Mouse (Mus musculus) adipocyte (in vitro differentiated cells): ENCODE results near the gene Shf.
"Not testable (repeated sequence)": the region's sequence is repeated elsewhere in the genome, so short reads cannot be mapped to it uniquely, and the experiment has no call there.

Experiments used
- DNase-seq: peaks from one replicate; pipeline ENCODE4 v3.0.0-alpha.2; 2016; ENCODE audit warnings: low spot score

The Shf gene

GRCm38 (mm10) chr2:122348531-122349131 is 20.3 kb downstream of the Shf start:
- DNase-seq = peak; percentile 87

- DNase-seq = no peak
Measured at GRCm38 (mm10) chr2:122347257-122347656, 21.7 kb downstream of the Shf start.

GRCm38 (mm10) chr2:122346164-122346563 is 22.8 kb downstream of the Shf start:
- DNase-seq = not testable (repeated sequence)

GRCm38 (mm10) chr2:122345106-122345893 is 23.7 kb downstream of the Shf start:
- DNase-seq = no peak

- no peak for DNase-seq
Measured at GRCm38 (mm10) chr2:122337291-122337690, 31.7 kb downstream of the Shf start.

GRCm38 (mm10) chr2:122334170-122334569 is 34.8 kb downstream of the Shf start:
- no peak for DNase-seq

GRCm38 (mm10) chr2:122332222-122332621 is 36.7 kb downstream of the Shf start:
- no peak for DNase-seq

GRCm38 (mm10) chr2:122330317-122330716 is 38.6 kb downstream of the Shf start:
- DNase-seq = not testable (repeated sequence)

GRCm38 (mm10) chr2:122327986-122328385 is 41.0 kb downstream of the Shf start:
- DNase-seq = no peak

GRCm38 (mm10) chr2:122325361-122325760 is 43.6 kb downstream of the Shf start:
- no peak for DNase-seq

GRCm38 (mm10) chr2:122324586-122324985 is 44.4 kb downstream of the Shf start:
- no peak for DNase-seq

- DNase-seq = no peak
Measured at GRCm38 (mm10) chr2:122323960-122324359, 45.0 kb downstream of the Shf start.

GRCm38 (mm10) chr2:122317384-122317783 is 51.6 kb downstream of the Shf start:
- no peak for DNase-seq

- DNase-seq = no peak
Measured at GRCm38 (mm10) chr2:122315372-122315771, 53.6 kb downstream of the Shf start, which contains the start of gene Duox1. Duox1 (plus strand) TSS chr2:122315672.

- DNase-seq = no peak
Measured at GRCm38 (mm10) chr2:122313536-122313935, 55.4 kb downstream of the Shf start, which contains the start of gene Duoxa1. Duoxa1 (minus strand) TSS chr2:122313730.

- DNase-seq = no peak
Measured at GRCm38 (mm10) chr2:122312722-122313417, 56.1 kb downstream of the Shf start.

GRCm38 (mm10) chr2:122311561-122311960 is 57.4 kb downstream of the Shf start:
- no peak for DNase-seq

- DNase-seq = peak; percentile 34
Measured at GRCm38 (mm10) chr2:122309647-122310046, 59.3 kb downstream of the Shf start.

GRCm38 (mm10) chr2:122306184-122306583 is 62.8 kb downstream of the Shf start:
- peak; percentile 62 for DNase-seq

- no peak for DNase-seq
Measured at GRCm38 (mm10) chr2:122305097-122305892, 63.7 kb downstream of the Shf start.

GRCm38 (mm10) chr2:122304544-122304943 is 64.4 kb downstream of the Shf start:
- no peak for DNase-seq
